Mouse (Mus musculus): ENCODE results near the gene Nubp2. TPM values are rescaled to one million over a fixed set of nuclear protein-coding genes. Genes with fewer than 3 reads are reported as not detected.

Gene Nubp2
- total RNA-seq, 2 experiments from 2014 or later, result 19.9 to 21.8 TPM

Other genes with a start within 250 kb of the Nubp2 start
- 100 to 1,000 TPM; 134 TPM for gene Slc9a3r2, start 236.0 kb downstream of the Nubp2 start, total RNA-seq (2021)
- not detected for gene Npw, start 227.9 kb downstream of the Nubp2 start, total RNA-seq (2021)
- gene Zfp598, start 216.7 kb downstream of the Nubp2 start, total RNA-seq (2021), result 10 to 100 TPM; 20.2 to 21.6 TPM
- gene Syngr3, start 196.4 kb downstream of the Nubp2 start, total RNA-seq (2021), result under 1 TPM in 1 of 2 experiments, not detected in 1; 0.12 TPM
- 10 to 100 TPM; 15.9 to 16.2 TPM for gene Gfer, start 190.2 kb downstream of the Nubp2 start, total RNA-seq (2021)
- gene Noxo1, start 190.1 kb downstream of the Nubp2 start, total RNA-seq (2021), result 1 to 10 TPM in 1 of 2 experiments, under 1 TPM in 1; 0.96 to 1.0 TPM
- gene Tbl3, start 178.7 kb downstream of the Nubp2 start, total RNA-seq (2021), result 10 to 100 TPM; 16.8 to 19.5 TPM
- not detected for gene Rnf151, start 168.3 kb downstream of the Nubp2 start, total RNA-seq (2021)
- 100 to 1,000 TPM; 673 to 751 TPM for gene Rps2, start 168.2 kb downstream of the Nubp2 start, total RNA-seq (2021)
- 100 to 1,000 TPM; 939 to 954 TPM for gene Ndufb10, start 161.9 kb downstream of the Nubp2 start, total RNA-seq (2021)
- gene Rpl3l, start 158.5 kb downstream of the Nubp2 start, total RNA-seq (2021), result 100 to 1,000 TPM; 186 to 197 TPM
- 100 to 1,000 TPM; 214 TPM for gene Msrb1, start 149.7 kb downstream of the Nubp2 start, total RNA-seq (2021)
- under 1 TPM in 1 of 2 experiments, not detected in 1; 0.29 TPM for gene Hs3st6, start 133.4 kb downstream of the Nubp2 start, total RNA-seq (2021)
- gene Meiob, start 82.1 kb downstream of the Nubp2 start, total RNA-seq (2021), result not detected
- 100 to 1,000 TPM; 109 to 122 TPM for gene Hagh, start 46.2 kb downstream of the Nubp2 start, total RNA-seq (2021)
- 10 to 100 TPM; 70.8 to 78.1 TPM for gene Fahd1, start 36.0 kb downstream of the Nubp2 start, total RNA-seq (2021)
- gene Igfals, start 20.4 kb downstream of the Nubp2 start, total RNA-seq (2021), result 1 to 10 TPM; 8.3 to 8.4 TPM
- gene Spsb3, start 294 bp upstream of the Nubp2 start, total RNA-seq (2021), result 10 to 100 TPM; 32.4 to 39.3 TPM
- 10 to 100 TPM; 17.5 to 17.9 TPM for gene Eme2, start 8.7 kb upstream of the Nubp2 start, total RNA-seq (2021)
- gene Mrps34, start 8.8 kb upstream of the Nubp2 start, total RNA-seq (2021), result 100 to 1,000 TPM; 108 to 115 TPM
- gene Nme3, start 10.2 kb upstream of the Nubp2 start, total RNA-seq (2021), result 10 to 100 TPM; 41.5 to 43.7 TPM
- gene Mapk8ip3, start 50.6 kb upstream of the Nubp2 start, total RNA-seq (2021), result 10 to 100 TPM; 66.2 to 70.4 TPM
- gene Jpt2, start 74.3 kb upstream of the Nubp2 start, total RNA-seq (2021), result 10 to 100 TPM in 1 of 2 experiments, 1 to 10 TPM in 1; 7.5 to 11.1 TPM
- gene Cramp1l, start 129.4 kb upstream of the Nubp2 start, total RNA-seq (2021), result 10 to 100 TPM; 14.5 to 14.6 TPM
- gene Ift140, start 129.7 kb upstream of the Nubp2 start, total RNA-seq (2021), result 1 to 10 TPM; 6.3 to 7.3 TPM
- gene Tmem204, start 197.2 kb upstream of the Nubp2 start, total RNA-seq (2021), result 10 to 100 TPM; 35.5 to 39.1 TPM
- gene Telo2, start 229.6 kb upstream of the Nubp2 start, total RNA-seq (2021), result 10 to 100 TPM; 11.2 to 13.3 TPM
- 1 to 10 TPM; 4.6 to 7.2 TPM for gene Ptx4, start 234.4 kb upstream of the Nubp2 start, total RNA-seq (2021)
- 10 to 100 TPM; 27.5 to 28.9 TPM for gene Clcn7, start 247.0 kb upstream of the Nubp2 start, total RNA-seq (2021)

All from heart, postnatal 14 days (tissue).